Mouse (Mus musculus): ENCODE data around the gene Poc1b. TPM values are rescaled to one million over a fixed set of nuclear protein-coding genes. Genes with fewer than 3 reads are reported as not detected.
"Not testable (repeated sequence)": the region's sequence is repeated elsewhere in the genome, so short reads cannot be mapped to it uniquely, and the experiment has no call there.

Poc1b gene
- polyA plus RNA-seq, 1 experiment from 2014 or later: 20.6 TPM

GRCm38 (mm10) chr10:99150016-99150415 lies 43.2 kb downstream of the Poc1b start:
- no peak overlapping the region for H3K9ac ChIP-seq (replicated peaks; ENCODE audit: low read length)
- ATAC-seq (ENCODE audit: low FRiP score, low TSS enrichment): no peak
- no peak overlapping the region for H3K27ac ChIP-seq (ENCODE audit: low read length)
- H3K36me3 ChIP-seq (ENCODE audit: insufficient read depth, low read length): no peaks in the 10 kb centered on the region
- H3K4me1 ChIP-seq (ENCODE audit: insufficient read depth, low read length): no peaks in the 10 kb centered on the region
- no peaks in the 10 kb centered on the region for H3K9me3 ChIP-seq (ENCODE audit: low read length)
- no peaks in the 10 kb centered on the region for H3K27me3 ChIP-seq (ENCODE audit: insufficient read depth, low read length)
- H3K4me3 ChIP-seq (ENCODE audit: low read length): no peak overlapping the region
- 95% methylated on average over 6 of the region's 6 CpGs for WGBS
- no peak overlapping the region for H3K4me2 ChIP-seq (replicated peaks; ENCODE audit: low read depth, low read length)

- Histone ChIP-seq H3K4me1 (ENCODE audit: insufficient read depth, low read length) (no peaks in the 10 kb centered on the region), H3K27me3 (ENCODE audit: insufficient read depth, low read length) (no peaks in the 10 kb centered on the region), H3K4me3 (ENCODE audit: low read length) (no peak overlapping the region), H3K4me2 (replicated peaks; ENCODE audit: low read depth, low read length) (no peak overlapping the region), H3K9ac (replicated peaks; ENCODE audit: low read length) (no peak overlapping the region), H3K27ac (ENCODE audit: low read length) (no peak overlapping the region), H3K9me3 (ENCODE audit: low read length) (no peaks in the 10 kb centered on the region), H3K36me3 (ENCODE audit: insufficient read depth, low read length) (no peaks in the 10 kb centered on the region)
- no peak for ATAC-seq (ENCODE audit: low FRiP score, low TSS enrichment)
- 94% methylated on average over 1 of the region's 1 CpGs for WGBS
These were observed 44.7 kb downstream of the Poc1b start for GRCm38 (mm10) chr10:99151580-99151979.

- no peak for ATAC-seq (ENCODE audit: low FRiP score, low TSS enrichment)
- Histone ChIP-seq H3K4me1 (ENCODE audit: insufficient read depth, low read length) (no peaks in the 10 kb centered on the region), H3K36me3 (ENCODE audit: insufficient read depth, low read length) (no peaks in the 10 kb centered on the region), H3K9ac (replicated peaks; ENCODE audit: low read length) (no peak overlapping the region), H3K27ac (ENCODE audit: low read length) (no peak overlapping the region), H3K4me3 (ENCODE audit: low read length) (no peak overlapping the region), H3K4me2 (replicated peaks; ENCODE audit: low read depth, low read length) (no peak overlapping the region), H3K27me3 (ENCODE audit: insufficient read depth, low read length) (no peaks in the 10 kb centered on the region), H3K9me3 (ENCODE audit: low read length) (no peaks in the 10 kb centered on the region)
- 88% methylated on average over 6 of the region's 6 CpGs for WGBS
These were observed 45.2 kb downstream of the Poc1b start for GRCm38 (mm10) chr10:99152063-99152462.

- Histone ChIP-seq H3K9me3 (ENCODE audit: low read length) (no peaks in the 10 kb centered on the region), H3K4me2 (replicated peaks; ENCODE audit: low read depth, low read length) (no peak overlapping the region), H3K4me1 (ENCODE audit: insufficient read depth, low read length) (no peaks in the 10 kb centered on the region), H3K9ac (replicated peaks; ENCODE audit: low read length) (no peak overlapping the region), H3K4me3 (ENCODE audit: low read length) (no peak overlapping the region), H3K36me3 (ENCODE audit: insufficient read depth, low read length) (no peaks in the 10 kb centered on the region), H3K27ac (ENCODE audit: low read length) (no peak overlapping the region), H3K27me3 (ENCODE audit: insufficient read depth, low read length) (no peaks in the 10 kb centered on the region)
- 87% methylated on average over 8 of the region's 8 CpGs for WGBS
- no peak for ATAC-seq (ENCODE audit: low FRiP score, low TSS enrichment)
These were observed 47.8 kb downstream of the Poc1b start for GRCm38 (mm10) chr10:99154635-99155034.

- WGBS: 91% methylated on average over 5 of the region's 5 CpGs
- no peaks in the 10 kb centered on the region for H3K9me3 ChIP-seq (ENCODE audit: low read length)
These were observed 50.0 kb downstream of the Poc1b start for GRCm38 (mm10) chr10:99156808-99157207.

GRCm38 (mm10) chr10:99157697-99158096 lies 50.9 kb downstream of the Poc1b start:
- H3K36me3 ChIP-seq (ENCODE audit: insufficient read depth, low read length); H3K4me3 ChIP-seq (ENCODE audit: low read length); H3K9ac ChIP-seq (replicated peaks; ENCODE audit: low read length); H3K27ac ChIP-seq (ENCODE audit: low read length); H3K4me2 ChIP-seq (replicated peaks; ENCODE audit: low read depth, low read length); ATAC-seq (ENCODE audit: low FRiP score, low TSS enrichment); H3K27me3 ChIP-seq (ENCODE audit: insufficient read depth, low read length); H3K9me3 ChIP-seq (ENCODE audit: low read length); H3K4me1 ChIP-seq (ENCODE audit: insufficient read depth, low read length): not testable (repeated sequence)
- WGBS: 91% methylated on average over 10 of the region's 10 CpGs

More at GRCm38 (mm10) chr10:99156808-99157207, 50.0 kb downstream of the Poc1b start:
- Histone ChIP-seq H3K4me3 (ENCODE audit: low read length) (no peak overlapping the region), H3K9ac (replicated peaks; ENCODE audit: low read length) (no peak overlapping the region), H3K27me3 (ENCODE audit: insufficient read depth, low read length) (no peaks in the 10 kb centered on the region), H3K4me1 (ENCODE audit: insufficient read depth, low read length) (no peaks in the 10 kb centered on the region), H3K27ac (ENCODE audit: low read length) (no peak overlapping the region), H3K36me3 (ENCODE audit: insufficient read depth, low read length) (peaks cover 6% of the 10 kb centered on the region; the same call in 1 of the 2 replicates), H3K4me2 (replicated peaks; ENCODE audit: low read depth, low read length) (no peak overlapping the region)
- no peak for ATAC-seq (ENCODE audit: low FRiP score, low TSS enrichment)

GRCm38 (mm10) chr10:99161987-99162582 lies 55.2 kb downstream of the Poc1b start:
- WGBS: 39% methylated on average over 8 of the region's 8 CpGs
- Histone ChIP-seq H3K36me3 (ENCODE audit: insufficient read depth, low read length) (peaks cover 6% of the 10 kb centered on the region; the same call in 1 of the 2 replicates), H3K4me1 (ENCODE audit: insufficient read depth, low read length) (peaks cover 21% of the 10 kb centered on the region), H3K27ac (ENCODE audit: low read length) (no peak overlapping the region), H3K4me3 (ENCODE audit: low read length) (no peak overlapping the region), H3K9ac (replicated peaks; ENCODE audit: low read length) (no peak overlapping the region), H3K9me3 (ENCODE audit: low read length) (no peaks in the 10 kb centered on the region), H3K27me3 (ENCODE audit: insufficient read depth, low read length) (no peaks in the 10 kb centered on the region), H3K4me2 (replicated peaks; ENCODE audit: low read depth, low read length) (no peak overlapping the region)
- ATAC-seq (ENCODE audit: low FRiP score, low TSS enrichment): no peak

GRCm38 (mm10) chr10:99163002-99163401 lies 56.2 kb downstream of the Poc1b start:
- Histone ChIP-seq H3K27ac (ENCODE audit: low read length) (no peak overlapping the region), H3K36me3 (ENCODE audit: insufficient read depth, low read length) (peaks cover 6% of the 10 kb centered on the region; the same call in 1 of the 2 replicates), H3K9me3 (ENCODE audit: low read length) (no peaks in the 10 kb centered on the region), H3K27me3 (ENCODE audit: insufficient read depth, low read length) (no peaks in the 10 kb centered on the region), H3K4me2 (replicated peaks; ENCODE audit: low read depth, low read length) (no peak overlapping the region), H3K4me1 (ENCODE audit: insufficient read depth, low read length) (peaks cover 21% of the 10 kb centered on the region), H3K4me3 (ENCODE audit: low read length) (no peak overlapping the region), H3K9ac (replicated peaks; ENCODE audit: low read length) (no peak overlapping the region)
- 81% methylated on average over 5 of the region's 5 CpGs for WGBS
- no peak for ATAC-seq (ENCODE audit: low FRiP score, low TSS enrichment)

- peak overlapping the region; percentile 89 for H3K27ac ChIP-seq (ENCODE audit: low read length)
- peak overlapping the region; percentile 18; the same call in 1 of the 2 replicates for H3K4me2 ChIP-seq (replicated peaks; ENCODE audit: low read depth, low read length)
- peak overlapping the region; percentile 41 for H3K9ac ChIP-seq (replicated peaks; ENCODE audit: low read length)
- H3K4me3 ChIP-seq (ENCODE audit: low read length): no peak overlapping the region
- H3K9me3 ChIP-seq (ENCODE audit: low read length): no peaks in the 10 kb centered on the region
- peak; percentile 39; the same call in 1 of the 2 replicates for ATAC-seq (ENCODE audit: low FRiP score, low TSS enrichment)
- H3K27me3 ChIP-seq (ENCODE audit: insufficient read depth, low read length): no peaks in the 10 kb centered on the region
- 30% methylated on average over 13 of the region's 13 CpGs for WGBS
- peaks cover 36% of the 10 kb centered on the region for H3K4me1 ChIP-seq (ENCODE audit: insufficient read depth, low read length)
- peaks cover 4% of the 10 kb centered on the region; the same call in 1 of the 2 replicates for H3K36me3 ChIP-seq (ENCODE audit: insufficient read depth, low read length)
These were observed 58.1 kb downstream of the Poc1b start for GRCm38 (mm10) chr10:99164871-99165477.

- no peaks in the 10 kb centered on the region for H3K27me3 ChIP-seq (ENCODE audit: insufficient read depth, low read length)
- 39% methylated on average over 7 of the region's 7 CpGs for WGBS
- no peaks in the 10 kb centered on the region for H3K9me3 ChIP-seq (ENCODE audit: low read length)
- H3K4me1 ChIP-seq (ENCODE audit: insufficient read depth, low read length): peaks cover 39% of the 10 kb centered on the region
- H3K27ac ChIP-seq (ENCODE audit: low read length): peak overlapping the region; percentile 89
- H3K4me2 ChIP-seq (replicated peaks; ENCODE audit: low read depth, low read length): 0 out of 2 replicates have a peak overlapping the region, but pooled peaks have one; percentile 18
- no peaks in the 10 kb centered on the region for H3K36me3 ChIP-seq (ENCODE audit: insufficient read depth, low read length)
- no peak overlapping the region for H3K4me3 ChIP-seq (ENCODE audit: low read length)
- peak; percentile 89 for ATAC-seq (ENCODE audit: low FRiP score, low TSS enrichment)
- H3K9ac ChIP-seq (replicated peaks; ENCODE audit: low read length): peak overlapping the region; percentile 41; the same call in 1 of the 2 replicates
These were observed 59.0 kb downstream of the Poc1b start for GRCm38 (mm10) chr10:99165751-99166282.

Measured in kidney, embryonic 16.5 days (tissue).